Mouse (Mus musculus) thymus, adult 2 months (tissue): ENCODE results near the gene Ddx42.

Source experiments
- CTCF ChIP-seq: fragments of 200-500 bp; IDR thresholded peaks from 2 replicates; pipeline ENCODE4 v1.5.1; 2012; ENCODE audit warnings: mild to moderate bottlenecking, control low read depth, low read length, moderate library complexity, borderline replicate concordance; ENCODE audit not compliant: control insufficient read depth, poor library complexity, insufficient read depth; ENCODE audit errors: extremely low read depth
- POLR2A ChIP-seq: fragments of 200-500 bp; IDR thresholded peaks from 2 replicates; pipeline ENCODE4 v1.6.1; 2012; ENCODE audit warnings: mild to moderate bottlenecking, low read length, control low read depth, moderate library complexity; ENCODE audit not compliant: control insufficient read depth, poor library complexity, insufficient read depth; ENCODE audit errors: extremely low read depth

GRCm38 (mm10) chr11:106274374-106274773, 57.6 kb downstream of the Ddx42 start:
- no peak for TF ChIP-seq CTCF
- TF ChIP-seq POLR2A = no peak
